Mouse (Mus musculus) midbrain, embryonic 16.5 days (tissue): ENCODE results near the gene Arhgap19. TPM values are rescaled to one million over a fixed set of nuclear protein-coding genes. Genes with fewer than 3 reads are reported as not detected.

Source experiments
- ATAC-seq: fragments of 200-750 bp; cut with Nextera tagmentation; 2 replicates; pipeline ENCODE4 v1.8.0; 2017; ENCODE audit warnings: moderate TSS enrichment
- H3K27ac ChIP-seq: fragments of 300-500 bp; sonication (generic); 2 replicates; pipeline ENCODE4 v1.5.1; 2014; ENCODE audit warnings: mild to moderate bottlenecking, low read length, mixed read lengths
- H3K27me3 ChIP-seq: fragments of 300-500 bp; sonication (generic); 2 replicates; pipeline ENCODE4 v1.6.1; 2014; ENCODE audit warnings: low read depth, low read length, mixed read lengths; ENCODE audit not compliant: control insufficient read depth, insufficient read depth
- H3K36me3 ChIP-seq: fragments of 300-500 bp; sonication (generic); 2 replicates; pipeline ENCODE4 v1.6.1; 2014; ENCODE audit warnings: mild to moderate bottlenecking, low read length, moderate library complexity, mixed read lengths; ENCODE audit not compliant: control insufficient read depth, insufficient read depth
- H3K4me1 ChIP-seq: fragments of 300-500 bp; sonication (generic); 2 replicates; pipeline ENCODE4 v1.6.1; 2014; ENCODE audit warnings: mild to moderate bottlenecking, low read length, mixed read lengths; ENCODE audit not compliant: control insufficient read depth, insufficient read depth
- H3K4me2 ChIP-seq: fragments of 300-500 bp; sonication (generic); 2 replicates; pipeline ENCODE4 v1.6.1; 2014; ENCODE audit warnings: mild to moderate bottlenecking, low read length, mixed read lengths
- H3K4me3 ChIP-seq: fragments of 300-500 bp; sonication (generic); 2 replicates; pipeline ENCODE4 v1.5.1; 2014; ENCODE audit warnings: low read depth, mild to moderate bottlenecking, low read length, moderate library complexity, mixed read lengths
- H3K9ac ChIP-seq: fragments of 300-500 bp; sonication (generic); 2 replicates; pipeline ENCODE4 v1.6.1; 2014; ENCODE audit warnings: low read depth, low read length, mixed read lengths
- H3K9me3 ChIP-seq: fragments of 300-500 bp; sonication (generic); replicated peaks from 2 replicates; pipeline ENCODE4 v1.6.1; 2014; ENCODE audit warnings: mild to moderate bottlenecking, low read length, mixed read lengths; ENCODE audit not compliant: control insufficient read depth, poor library complexity, severe bottlenecking
- WGBS: fragments of 180-500 bp; shearing (Covaris S2); extraction: QIAGEN DNeasy Blood & Tissue Kit; methylation state at CpG from one replicate; pipeline ENCODE4 v1.1.7; 2014; 5-methylcytosine and 5-hydroxymethylcytosine counted together
- polyA plus RNA-seq: library from polyadenylated mRNA; unstranded; fragments of >200 nt; fragmentation: Nextera tagmentation; extraction: Ambion mirVana; gene quantifications from 2 replicates; pipeline ENCODE4 v1.2.1, GENCODE M21; 2015

Gene Arhgap19
- polyA plus RNA-seq, 1 experiment from 2014 or later = 4.3 TPM

DNA sequence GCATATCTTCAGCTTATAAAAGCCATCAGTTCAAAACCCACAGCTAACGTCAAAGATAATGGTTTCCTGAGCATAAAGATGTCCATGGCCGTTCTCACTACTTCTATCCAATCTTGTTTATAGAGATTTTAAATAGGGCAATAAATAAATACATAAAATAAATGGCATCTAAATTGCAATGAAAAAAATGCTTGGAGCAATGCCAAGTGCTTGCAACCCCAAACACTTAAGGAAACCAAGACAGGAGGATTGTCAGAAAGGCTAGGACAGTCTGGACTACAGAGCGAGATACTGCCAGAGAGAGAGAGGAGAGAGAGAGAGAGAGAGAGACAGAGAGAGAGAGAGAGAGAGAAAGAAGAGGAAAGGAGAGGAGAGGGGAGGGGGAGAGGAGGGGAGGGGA is 24.7 kb upstream of the Arhgap19 start:
- ATAC-seq = no peak
- no peak overlapping the region for H3K4me3 ChIP-seq

DNA sequence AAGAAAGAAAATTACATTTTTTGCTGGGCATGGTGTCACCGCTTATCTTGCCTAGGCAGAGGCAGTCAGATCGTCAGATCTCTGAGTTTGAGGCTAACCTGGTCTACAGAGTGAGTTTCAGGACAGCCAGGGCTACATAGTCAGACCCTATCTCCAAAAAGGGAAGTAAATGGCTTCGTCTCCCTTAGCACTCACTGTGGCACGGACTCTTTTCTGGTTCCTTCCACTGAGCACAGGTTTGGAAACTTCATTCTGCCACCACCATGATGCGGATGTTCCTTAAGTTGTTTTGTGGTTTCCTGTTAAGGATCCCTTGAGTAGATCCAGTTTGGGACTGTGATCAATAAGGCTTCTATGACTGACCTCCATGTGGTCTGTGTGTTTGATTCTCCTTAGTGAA is 23.1 kb upstream of the Arhgap19 start:
- Histone ChIP-seq H3K9me3 (no peaks in the 10 kb centered on the region), H3K9ac (no peak overlapping the region), H3K36me3 (no peaks in the 10 kb centered on the region), H3K27me3 (no peaks in the 10 kb centered on the region), H3K4me3 (no peak overlapping the region), H3K4me1 (peaks cover 3% of the 10 kb centered on the region; the same call in 1 of the 2 replicates), H3K4me2 (no peak overlapping the region), H3K27ac (no peak overlapping the region)
- whole genome bisulfite sequencing = 92% methylated on average over 5 of the region's 5 CpGs
- no peak for ATAC-seq

More for the DNA sequence above, 24.7 kb upstream of the Arhgap19 start:
- no peak overlapping the region for H3K27ac ChIP-seq
- WGBS = 78% methylated on average over 3 of the region's 3 CpGs
- H3K4me2 ChIP-seq = no peak overlapping the region
- H3K9me3 ChIP-seq = no peaks in the 10 kb centered on the region
- H3K4me1 ChIP-seq = peaks cover 6% of the 10 kb centered on the region
- no peaks in the 10 kb centered on the region for H3K36me3 ChIP-seq
- no peak overlapping the region for H3K9ac ChIP-seq
- no peaks in the 10 kb centered on the region for H3K27me3 ChIP-seq

DNA sequence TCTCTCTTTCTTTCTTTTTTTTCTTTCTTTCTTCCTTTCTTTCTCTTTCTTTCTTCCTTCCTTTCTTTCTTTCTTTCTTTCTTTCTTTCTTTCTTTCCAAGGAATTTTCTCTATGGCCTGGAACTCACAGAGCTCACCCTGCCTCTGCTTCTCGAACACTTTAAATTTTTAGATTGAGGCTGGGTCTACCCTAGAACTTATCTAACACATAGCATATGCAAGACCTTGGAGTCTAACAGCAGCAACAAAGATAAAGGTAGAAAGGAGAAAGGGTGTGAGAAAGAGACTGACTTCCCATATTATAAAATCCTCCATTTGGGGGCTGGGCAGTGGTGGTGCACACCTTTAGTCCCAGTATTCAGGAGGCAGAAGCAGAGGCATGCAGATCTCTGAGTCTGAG is 20.7 kb upstream of the Arhgap19 start:
- WGBS = 86% methylated on average over 1 of the region's 1 CpGs
- H3K4me2 ChIP-seq = no peak overlapping the region
- H3K27ac ChIP-seq = no peak overlapping the region
- no peaks in the 10 kb centered on the region for H3K27me3 ChIP-seq
- no peak for ATAC-seq
- no peaks in the 10 kb centered on the region for H3K9me3 ChIP-seq
- no peak overlapping the region for H3K9ac ChIP-seq
- H3K4me3 ChIP-seq = no peak overlapping the region
- no peaks in the 10 kb centered on the region for H3K36me3 ChIP-seq
- no peaks in the 10 kb centered on the region; the same call in 1 of the 2 replicates for H3K4me1 ChIP-seq

DNA sequence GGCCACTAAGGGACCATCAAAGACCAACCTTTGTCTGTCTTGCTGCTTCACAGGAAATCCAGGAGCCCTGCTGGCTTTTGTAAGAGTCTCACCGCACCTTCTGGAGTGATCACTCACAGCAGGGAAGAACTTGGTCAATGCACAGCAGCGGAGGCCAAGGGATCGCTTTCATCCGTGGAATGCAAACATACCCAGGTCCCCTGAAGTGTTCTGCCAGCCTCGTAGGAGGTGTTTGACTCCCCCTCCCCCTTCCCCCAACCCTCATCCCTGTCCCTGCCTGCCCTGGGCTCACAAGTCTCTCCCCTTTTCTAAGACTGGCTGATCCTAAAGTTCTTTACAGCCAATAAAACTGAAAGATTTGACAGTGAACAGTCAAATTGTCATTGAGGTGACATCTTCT is 19.6 kb upstream of the Arhgap19 start:
- Histone ChIP-seq H3K36me3 (no peaks in the 10 kb centered on the region), H3K27me3 (no peaks in the 10 kb centered on the region), H3K27ac (no peak overlapping the region), H3K4me1 (no peaks in the 10 kb centered on the region; the same call in 1 of the 2 replicates), H3K4me3 (no peak overlapping the region), H3K4me2 (no peak overlapping the region), H3K9ac (no peak overlapping the region), H3K9me3 (no peaks in the 10 kb centered on the region)
- WGBS = 15% methylated on average over 5 of the region's 5 CpGs
- no peak for ATAC-seq

DNA sequence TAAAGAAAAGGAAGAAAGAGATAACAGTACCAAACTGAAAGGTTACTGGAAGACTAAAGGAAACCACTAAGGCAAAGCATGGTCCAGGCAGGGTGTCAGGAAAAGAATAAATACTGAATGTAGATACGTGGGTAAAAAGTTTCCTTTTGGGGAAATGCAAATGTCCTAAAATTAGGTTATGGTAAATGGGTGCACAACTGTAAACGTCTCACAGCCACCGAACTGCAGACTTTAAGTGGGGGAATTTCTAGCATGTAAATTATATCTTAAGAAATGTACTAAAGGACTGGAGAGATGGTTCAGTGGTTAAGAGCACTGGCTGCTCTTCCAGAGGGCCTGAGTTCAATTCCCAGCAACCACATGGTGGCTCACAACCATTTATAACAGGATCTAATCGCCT is 16.9 kb upstream of the Arhgap19 start:
- 92% methylated on average over 4 of the region's 4 CpGs for WGBS
- no peak for ATAC-seq
- H3K9me3 ChIP-seq = no peaks in the 10 kb centered on the region

GRCm38 (mm10) chr19:41817325-41817724 is 15.5 kb upstream of the Arhgap19 start:
- Histone ChIP-seq H3K4me1 (no peaks in the 10 kb centered on the region; the same call in 1 of the 2 replicates), H3K27ac (no peak overlapping the region), H3K27me3 (no peaks in the 10 kb centered on the region), H3K4me3 (no peak overlapping the region), H3K4me2 (no peak overlapping the region), H3K9me3 (no peaks in the 10 kb centered on the region), H3K36me3 (no peaks in the 10 kb centered on the region), H3K9ac (no peak overlapping the region)
- no peak for ATAC-seq
- WGBS = 62% methylated on average over 10 of the region's 10 CpGs

More for the DNA sequence above, 16.9 kb upstream of the Arhgap19 start:
- Histone ChIP-seq H3K9ac (no peak overlapping the region), H3K4me3 (no peak overlapping the region), H3K27ac (no peak overlapping the region), H3K4me2 (no peak overlapping the region), H3K4me1 (no peaks in the 10 kb centered on the region; the same call in 1 of the 2 replicates), H3K36me3 (no peaks in the 10 kb centered on the region), H3K27me3 (no peaks in the 10 kb centered on the region)

GRCm38 (mm10) chr19:41816915-41817314 is 15.1 kb upstream of the Arhgap19 start:
- 70% methylated on average over 5 of the region's 5 CpGs for WGBS
- Histone ChIP-seq H3K27me3 (no peaks in the 10 kb centered on the region), H3K9me3 (no peaks in the 10 kb centered on the region), H3K4me3 (no peak overlapping the region), H3K9ac (no peak overlapping the region), H3K4me2 (no peak overlapping the region), H3K4me1 (no peaks in the 10 kb centered on the region; the same call in 1 of the 2 replicates), H3K27ac (no peak overlapping the region), H3K36me3 (no peaks in the 10 kb centered on the region)
- no peak for ATAC-seq

- no peak for ATAC-seq
- H3K27ac ChIP-seq = no peak overlapping the region
- 78% methylated on average over 5 of the region's 5 CpGs for WGBS
- H3K4me1 ChIP-seq = no peaks in the 10 kb centered on the region; the same call in 1 of the 2 replicates
- H3K9me3 ChIP-seq = no peaks in the 10 kb centered on the region
- no peak overlapping the region for H3K4me3 ChIP-seq
- no peak overlapping the region for H3K4me2 ChIP-seq
- no peaks in the 10 kb centered on the region for H3K36me3 ChIP-seq
- H3K27me3 ChIP-seq = no peaks in the 10 kb centered on the region
- no peak overlapping the region for H3K9ac ChIP-seq
Measured at GRCm38 (mm10) chr19:41816410-41816809, 14.6 kb upstream of the Arhgap19 start.

- no peak overlapping the region for H3K4me2 ChIP-seq
Measured at GRCm38 (mm10) chr19:41813374-41813773, 11.5 kb upstream of the Arhgap19 start.

More at GRCm38 (mm10) chr19:41813374-41813773, 11.5 kb upstream of the Arhgap19 start:
- no peak for ATAC-seq
- WGBS = 93% methylated on average over 4 of the region's 4 CpGs
- Histone ChIP-seq H3K27me3 (no peaks in the 10 kb centered on the region), H3K27ac (no peak overlapping the region), H3K9ac (no peak overlapping the region), H3K4me3 (no peak overlapping the region), H3K36me3 (no peaks in the 10 kb centered on the region), H3K4me1 (no peaks in the 10 kb centered on the region), H3K9me3 (no peaks in the 10 kb centered on the region)
